Mouse (Mus musculus) lung, adult 2 months (tissue): ENCODE measurements around the gene Zmat3.

Experiments used
- CTCF ChIP-seq: fragments of 200-500 bp; IDR thresholded peaks from 2 replicates; pipeline ENCODE4 v1.5.1; 2011; ENCODE audit warnings: mild to moderate bottlenecking, low read length, control low read depth; ENCODE audit not compliant: insufficient read depth
- POLR2A ChIP-seq: fragments of 200-500 bp; IDR thresholded peaks from 2 replicates; pipeline ENCODE4 v1.6.1; 2011; ENCODE audit warnings: low read depth, mild to moderate bottlenecking, control low read depth, low read length, borderline replicate concordance; ENCODE audit errors: extremely low read depth

- TF ChIP-seq CTCF, result no peak
- no peak for TF ChIP-seq POLR2A
These were observed 24.4 kb downstream of the Zmat3 start for GRCm38 (mm10) chr3:32341434-32341833.
